Mouse (Mus musculus): ENCODE results near the gene Lhx5.

DNA sequence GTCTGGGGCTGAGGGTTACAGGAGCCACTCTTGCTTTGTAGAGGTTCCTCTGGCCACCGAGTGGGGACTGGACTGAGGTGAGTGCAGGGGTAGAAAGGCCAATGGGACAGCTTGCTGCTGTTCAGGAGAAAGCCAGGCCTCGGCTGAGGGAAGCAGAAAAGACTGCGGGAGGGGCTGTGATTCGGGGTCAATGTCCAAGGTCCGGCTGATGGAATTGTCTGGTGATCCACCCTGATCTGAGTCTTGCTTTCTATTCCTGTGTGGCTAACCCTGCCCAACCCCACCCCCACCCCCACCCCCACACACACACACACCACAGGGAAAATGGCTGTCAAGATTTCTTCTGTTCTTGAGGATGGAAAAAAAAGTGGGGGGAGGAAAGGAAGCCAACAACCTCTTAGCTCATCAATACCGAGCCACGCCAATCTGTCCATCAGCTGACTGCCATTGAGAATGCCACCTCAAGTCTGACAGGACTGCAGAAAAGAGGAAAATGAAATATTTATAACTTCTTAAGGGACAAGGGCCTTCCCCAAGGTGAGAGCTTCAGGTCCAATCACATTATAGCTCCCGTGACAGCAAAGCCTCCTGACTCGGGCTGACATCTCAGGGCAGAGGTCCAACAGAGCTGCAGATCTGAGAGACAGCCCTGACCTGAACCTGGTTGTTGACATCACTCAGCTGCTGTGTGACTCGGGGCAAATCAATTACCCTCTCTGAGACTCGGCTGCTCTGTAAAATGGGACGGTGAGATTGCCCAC lies 26.5 kb upstream of the Lhx5 start:
- TF ChIP-seq EP300 (optimal IDR thresholded peaks at IDR 0.05) (no peak), CTCF (IDR thresholded peaks at IDR 0.05; ENCODE audit: low read depth) (no peak)
